Mouse (Mus musculus): ENCODE results near the gene Stambp. TPM values are rescaled to one million over a fixed set of nuclear protein-coding genes. Genes with fewer than 3 reads are reported as not detected.

Stambp gene
- polyA plus RNA-seq, 1 experiment, result 28.8 TPM

DNA sequence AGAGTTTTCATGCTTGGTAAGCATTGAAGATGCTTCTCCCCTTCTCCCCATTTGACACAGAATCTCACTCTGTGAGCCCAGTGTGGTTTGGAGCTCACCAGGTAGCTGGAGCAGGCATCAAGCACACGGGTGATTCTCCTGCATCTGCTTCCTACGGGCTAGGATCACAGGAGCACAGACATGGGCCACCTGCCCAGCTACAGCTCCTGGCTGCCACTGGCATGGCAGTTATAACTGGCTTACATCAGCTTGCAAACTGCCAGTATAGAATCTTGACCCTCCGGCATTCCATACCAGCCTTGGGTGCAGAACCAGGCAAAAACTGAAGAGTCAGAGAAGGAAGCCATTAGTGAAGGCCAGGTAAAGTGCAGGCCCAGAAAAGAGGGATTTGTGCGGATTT, 3.1 kb upstream of the Stambp start:
- Histone ChIP-seq H3K27ac (ENCODE audit: insufficient read depth, low read depth, low read length) (no peak overlapping the region), H3K4me1 (ENCODE audit: control insufficient read depth, insufficient read depth, low read length) (peaks cover 7% of the 10 kb centered on the region), H3K4me3 (ENCODE audit: insufficient read depth, low read length) (no peak overlapping the region)
- no peak for TF ChIP-seq CTCF (IDR thresholded peaks at IDR 0.05; ENCODE audit: low read depth, low read length)
- TF ChIP-seq POLR2A (IDR thresholded peaks at IDR 0.05; ENCODE audit: borderline replicate concordance, low read depth, low read length), result no peak

DNA sequence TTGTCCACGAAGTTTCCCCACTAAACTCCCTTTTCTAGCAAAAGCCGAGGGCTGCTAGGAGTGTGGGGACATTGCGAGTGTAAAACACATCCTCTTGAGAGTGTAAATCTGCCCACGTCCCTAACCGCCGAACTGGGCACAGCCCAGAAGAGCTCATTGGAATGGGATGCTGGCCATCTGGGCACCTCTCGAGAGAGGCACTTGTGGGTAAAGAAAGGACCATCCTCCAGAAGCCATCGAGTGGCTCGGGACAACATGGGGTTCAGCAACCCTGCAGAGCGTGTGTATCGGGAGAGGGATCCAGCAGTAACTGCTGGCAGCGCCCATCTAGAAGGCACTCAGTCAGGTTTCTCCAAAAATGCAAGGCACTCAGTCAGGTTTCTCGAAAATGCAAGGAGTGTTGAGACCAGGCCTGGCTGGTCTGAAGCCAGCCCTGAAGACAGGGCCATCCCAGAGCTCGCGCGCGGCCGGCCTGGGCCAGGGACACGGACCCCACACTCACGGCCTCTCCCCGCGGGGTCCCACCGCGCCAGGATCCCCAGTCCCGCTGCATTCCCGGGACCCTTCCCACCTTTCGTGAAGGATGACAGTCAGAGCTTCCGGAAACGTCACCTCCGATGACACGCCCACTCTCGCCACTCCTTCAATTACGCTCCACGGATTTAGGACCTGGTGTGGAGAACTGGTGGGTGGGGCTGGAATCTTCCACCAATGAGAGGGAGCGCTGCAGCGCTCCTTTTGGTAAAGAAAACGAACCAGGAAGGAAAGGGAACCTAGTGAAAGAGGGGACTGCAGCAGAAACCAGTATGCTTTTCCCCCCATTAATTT, 475 bp downstream of the Stambp start:
- Histone ChIP-seq H3K4me3 (ENCODE audit: insufficient read depth, low read length) (peak overlapping the region; percentile 90), H3K4me1 (ENCODE audit: control insufficient read depth, insufficient read depth, low read length) (peaks cover 7% of the 10 kb centered on the region), H3K27ac (ENCODE audit: insufficient read depth, low read depth, low read length) (peak overlapping the region; percentile 16; the same call in 1 of the 2 replicates)
- TF ChIP-seq POLR2A (IDR thresholded peaks at IDR 0.05; ENCODE audit: borderline replicate concordance, low read depth, low read length) (no peak), CTCF (IDR thresholded peaks at IDR 0.05; ENCODE audit: low read depth, low read length) (no peak)

DNA sequence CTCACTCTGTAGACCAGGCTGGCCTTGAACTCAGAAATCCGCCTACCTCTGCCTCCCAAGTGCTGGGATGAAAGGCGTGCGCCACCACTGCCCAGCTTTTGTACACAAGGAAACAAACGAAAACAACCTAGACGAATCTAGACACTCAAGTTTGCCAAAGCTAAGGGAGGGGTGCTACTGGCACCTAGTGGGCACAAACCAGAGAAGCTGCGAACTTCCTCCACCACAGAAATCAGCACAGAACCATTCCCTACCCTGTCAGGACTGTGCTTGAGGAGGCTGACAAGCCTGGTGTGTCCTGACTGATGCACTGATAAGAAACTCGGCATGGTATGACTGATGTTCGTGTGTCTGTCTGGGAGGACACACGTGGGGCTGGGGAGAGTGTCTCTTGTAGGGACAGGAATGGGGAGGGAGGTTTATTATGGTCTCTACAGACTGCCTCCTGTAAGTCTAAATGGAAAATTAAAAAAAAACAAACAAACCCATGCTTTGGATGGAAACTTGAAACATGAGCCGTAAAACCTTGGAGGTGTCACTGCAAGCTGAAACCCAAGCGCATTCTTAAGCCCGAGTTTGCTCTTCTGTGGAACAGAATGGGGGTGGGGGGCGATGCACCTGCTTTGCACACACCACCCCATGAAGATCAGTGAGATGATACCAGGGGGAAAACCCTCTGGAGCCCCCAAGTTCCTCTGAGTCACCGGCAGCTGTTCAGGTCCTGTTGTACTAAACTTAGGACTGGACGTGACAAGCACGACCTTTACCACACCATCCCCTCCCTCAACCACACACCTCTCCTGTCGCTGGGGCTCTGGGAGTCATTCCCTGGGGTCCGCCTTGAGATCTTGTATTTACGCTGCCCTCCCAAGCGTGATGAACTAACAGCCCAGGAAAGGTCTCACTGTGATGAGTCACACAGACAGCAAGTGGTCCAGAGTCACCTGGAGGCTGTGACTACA, 3.3 kb downstream of the Stambp start:
- TF ChIP-seq POLR2A (IDR thresholded peaks at IDR 0.05; ENCODE audit: borderline replicate concordance, low read depth, low read length), result no peak
- TF ChIP-seq CTCF (IDR thresholded peaks at IDR 0.05; ENCODE audit: low read depth, low read length), result no peak
- H3K27ac ChIP-seq (ENCODE audit: insufficient read depth, low read depth, low read length), result no peak overlapping the region
- peaks cover 7% of the 10 kb centered on the region for H3K4me1 ChIP-seq (ENCODE audit: control insufficient read depth, insufficient read depth, low read length)
- no peak overlapping the region for H3K4me3 ChIP-seq (ENCODE audit: insufficient read depth, low read length)

- Histone ChIP-seq H3K4me3 (ENCODE audit: insufficient read depth, low read length) (no peak overlapping the region), H3K27ac (ENCODE audit: insufficient read depth, low read depth, low read length) (no peak overlapping the region), H3K4me1 (ENCODE audit: control insufficient read depth, insufficient read depth, low read length) (no peaks in the 10 kb centered on the region)
- TF ChIP-seq CTCF (IDR thresholded peaks at IDR 0.05; ENCODE audit: low read depth, low read length), result no peak
- no peak for TF ChIP-seq POLR2A (IDR thresholded peaks at IDR 0.05; ENCODE audit: borderline replicate concordance, low read depth, low read length)
Observed at GRCm38 (mm10) chr6:83555972-83556371, 16.6 kb downstream of the Stambp start.

DNA sequence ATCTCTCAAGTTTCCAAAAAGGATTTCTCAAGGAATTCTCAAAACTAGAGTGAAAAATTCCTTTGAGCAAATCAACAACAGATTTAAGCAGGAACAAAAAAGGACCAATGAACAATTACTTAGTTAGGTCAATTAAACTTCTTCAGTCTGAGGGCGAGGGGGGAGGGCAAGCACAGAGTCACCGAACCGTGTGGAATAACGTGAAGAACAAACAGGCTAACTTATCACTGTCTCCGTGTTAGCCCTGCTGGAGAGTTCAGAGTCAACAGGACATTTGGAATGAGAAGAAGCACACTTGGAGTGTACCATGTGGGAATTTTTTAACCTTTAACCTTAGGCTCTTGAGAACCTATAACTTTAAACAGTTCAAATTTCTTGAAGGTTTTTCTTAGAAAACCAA, 24.2 kb downstream of the Stambp start:
- no peaks in the 10 kb centered on the region for H3K4me1 ChIP-seq (ENCODE audit: control insufficient read depth, insufficient read depth, low read length)
- no peak overlapping the region for H3K27ac ChIP-seq (ENCODE audit: insufficient read depth, low read depth, low read length)
- H3K4me3 ChIP-seq (ENCODE audit: insufficient read depth, low read length), result no peak overlapping the region
- TF ChIP-seq CTCF (IDR thresholded peaks at IDR 0.05; ENCODE audit: low read depth, low read length) (no peak), POLR2A (IDR thresholded peaks at IDR 0.05; ENCODE audit: borderline replicate concordance, low read depth, low read length) (no peak)

- no peak for TF ChIP-seq POLR2A (IDR thresholded peaks at IDR 0.05; ENCODE audit: borderline replicate concordance, low read depth, low read length)
- TF ChIP-seq CTCF (IDR thresholded peaks at IDR 0.05; ENCODE audit: low read depth, low read length), result no peak
Observed at GRCm38 (mm10) chr6:83545778-83546177, 26.8 kb downstream of the Stambp start.

GRCm38 (mm10) chr6:83541756-83542456, 30.6 kb downstream of the Stambp start:
- H3K27ac ChIP-seq (ENCODE audit: insufficient read depth, low read depth, low read length), result no peak overlapping the region

More at GRCm38 (mm10) chr6:83545778-83546177, 26.8 kb downstream of the Stambp start:
- Histone ChIP-seq H3K4me1 (ENCODE audit: control insufficient read depth, insufficient read depth, low read length) (no peaks in the 10 kb centered on the region), H3K27ac (ENCODE audit: insufficient read depth, low read depth, low read length) (no peak overlapping the region), H3K4me3 (ENCODE audit: insufficient read depth, low read length) (no peak overlapping the region)

DNA sequence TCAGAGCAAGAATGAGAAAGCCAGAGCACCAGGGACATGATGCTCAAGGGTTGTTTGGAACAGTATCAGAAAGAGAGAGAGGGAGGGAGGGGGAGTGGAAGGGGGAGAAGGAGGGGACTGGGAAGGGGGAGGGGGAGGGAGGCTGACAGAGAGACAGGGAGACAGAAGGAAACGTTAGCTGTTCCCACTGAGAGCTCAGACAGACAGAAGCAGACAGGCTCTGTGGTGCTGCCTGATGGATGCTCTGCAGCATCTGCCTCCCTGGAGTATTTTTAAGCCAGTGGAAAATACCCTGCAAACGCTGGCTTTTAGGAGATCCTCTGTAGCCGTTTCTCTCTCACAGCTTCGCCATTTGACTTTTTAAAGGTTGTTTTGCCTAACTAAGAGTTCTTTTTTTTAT, 32.5 kb downstream of the Stambp start:
- TF ChIP-seq POLR2A (IDR thresholded peaks at IDR 0.05; ENCODE audit: borderline replicate concordance, low read depth, low read length) (no peak), CTCF (IDR thresholded peaks at IDR 0.05; ENCODE audit: low read depth, low read length) (no peak)
- H3K4me1 ChIP-seq (ENCODE audit: control insufficient read depth, insufficient read depth, low read length), result peaks cover 12% of the 10 kb centered on the region
- H3K27ac ChIP-seq (ENCODE audit: insufficient read depth, low read depth, low read length), result no peak overlapping the region
- no peak overlapping the region for H3K4me3 ChIP-seq (ENCODE audit: insufficient read depth, low read length)

More at GRCm38 (mm10) chr6:83541756-83542456, 30.6 kb downstream of the Stambp start:
- TF ChIP-seq CTCF (IDR thresholded peaks at IDR 0.05; ENCODE audit: low read depth, low read length) (no peak), POLR2A (IDR thresholded peaks at IDR 0.05; ENCODE audit: borderline replicate concordance, low read depth, low read length) (no peak)
- no peak overlapping the region for H3K4me3 ChIP-seq (ENCODE audit: insufficient read depth, low read length)
- H3K4me1 ChIP-seq (ENCODE audit: control insufficient read depth, insufficient read depth, low read length), result peaks cover 7% of the 10 kb centered on the region

- Histone ChIP-seq H3K4me1 (ENCODE audit: control insufficient read depth, insufficient read depth, low read length) (peaks cover 12% of the 10 kb centered on the region), H3K4me3 (ENCODE audit: insufficient read depth, low read length) (no peak overlapping the region), H3K27ac (ENCODE audit: insufficient read depth, low read depth, low read length) (no peak overlapping the region)
Observed at GRCm38 (mm10) chr6:83536795-83537059, 35.8 kb downstream of the Stambp start.

More at GRCm38 (mm10) chr6:83536795-83537059, 35.8 kb downstream of the Stambp start:
- TF ChIP-seq CTCF (IDR thresholded peaks at IDR 0.05; ENCODE audit: low read depth, low read length) (no peak), POLR2A (IDR thresholded peaks at IDR 0.05; ENCODE audit: borderline replicate concordance, low read depth, low read length) (no peak)
